Mouse (Mus musculus): ENCODE measurements around the gene Bmp15.

Bmp15 gene

DNA sequence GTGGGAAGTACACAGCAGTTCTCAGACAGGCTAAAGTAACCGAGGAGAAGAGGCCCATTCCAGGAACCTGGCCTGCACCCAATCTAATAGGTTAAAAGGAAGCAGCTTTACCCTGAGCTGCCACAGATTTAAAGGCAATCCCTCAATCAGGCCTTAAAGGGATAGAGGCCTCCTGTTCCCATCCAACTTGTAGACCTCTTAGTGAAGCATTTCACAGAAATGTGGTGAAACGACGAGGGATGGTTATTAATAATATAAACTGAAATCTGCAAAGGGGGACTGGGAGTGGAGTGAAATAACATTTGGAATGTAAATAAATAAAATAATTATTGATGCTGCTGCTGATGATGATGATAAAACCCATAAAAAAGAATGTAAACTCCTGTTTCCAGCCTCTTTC is at the start of gene Bmp15:
Gene Bmp15 (minus strand): TSS at position 101 of the 400 bp plus-strand sequence.
- no peak for DNase-seq (ENCODE audit: low read depth, low spot score)

DNA sequence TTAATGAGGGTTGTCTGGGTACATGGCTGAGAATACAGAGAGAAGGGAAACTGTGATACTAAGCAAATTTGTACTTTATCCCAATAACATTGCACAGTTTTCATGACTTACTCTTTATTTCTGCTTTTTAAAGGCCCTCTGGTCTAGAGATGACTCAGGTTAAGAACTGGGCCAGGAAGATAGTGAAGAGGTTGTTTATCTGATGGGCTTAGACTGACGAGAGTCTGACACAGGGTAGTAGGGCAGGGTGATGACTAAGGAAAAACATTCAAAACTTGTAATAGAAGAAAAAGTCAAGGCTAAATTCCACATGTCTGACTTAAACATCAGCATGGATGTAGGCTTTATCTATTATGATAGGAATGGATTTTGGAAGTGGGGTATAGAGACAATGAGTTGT is 48.3 kb upstream of the Bmp15 start:
- no peak for DNase-seq (ENCODE audit: low read depth, low spot score)

DNA sequence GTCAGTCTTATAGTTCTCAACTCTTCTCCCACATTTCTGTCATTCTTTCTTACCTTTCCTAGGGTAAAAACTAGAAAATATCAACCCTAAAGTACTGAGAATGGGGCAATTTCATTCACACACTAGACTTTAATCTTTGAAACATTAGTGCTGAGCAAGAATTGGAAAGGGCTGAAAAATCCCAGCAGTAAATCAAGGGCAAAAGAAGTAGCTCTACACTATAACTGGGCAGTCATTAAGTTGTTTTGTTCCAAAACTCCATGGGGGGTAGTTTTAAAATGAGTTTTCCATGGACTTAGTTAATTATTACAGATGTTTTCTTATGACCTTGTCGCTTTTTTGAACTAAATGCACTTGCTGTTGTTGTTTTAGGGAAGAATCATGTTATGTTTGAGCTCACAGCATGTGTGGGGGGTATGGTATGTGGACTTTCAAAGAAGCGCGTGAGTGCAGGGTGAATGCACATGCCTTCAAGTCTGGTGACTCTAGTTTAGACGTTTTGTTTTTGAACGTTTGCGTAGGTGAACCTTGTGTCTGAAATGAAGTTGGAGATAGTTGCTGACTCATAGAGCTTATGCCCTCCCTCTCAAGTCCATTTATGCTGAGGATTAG is 37.1 kb upstream of the Bmp15 start:
- peak; percentile 0 for DNase-seq (ENCODE audit: low read depth, low spot score)

DNA sequence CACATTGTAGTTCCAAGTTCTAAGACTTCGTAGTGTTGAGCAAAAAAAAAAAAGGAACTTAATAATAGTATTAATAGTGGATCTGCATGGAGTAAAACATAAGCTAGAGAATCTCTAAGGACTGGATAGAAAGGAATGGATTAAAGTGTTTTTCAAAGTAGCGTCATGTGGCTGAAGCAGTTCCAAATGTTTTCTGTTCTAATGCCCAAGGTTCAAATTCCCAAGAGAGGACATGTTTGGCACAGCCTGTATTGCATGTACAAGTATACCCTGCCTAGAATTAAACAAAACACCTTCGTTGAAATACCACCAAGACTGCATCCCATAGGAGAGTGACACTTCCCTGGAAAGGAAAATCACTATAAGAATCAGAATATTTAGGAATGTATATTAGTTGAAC is 36.4 kb upstream of the Bmp15 start:
- no peak for DNase-seq (ENCODE audit: low read depth, low spot score)

DNA sequence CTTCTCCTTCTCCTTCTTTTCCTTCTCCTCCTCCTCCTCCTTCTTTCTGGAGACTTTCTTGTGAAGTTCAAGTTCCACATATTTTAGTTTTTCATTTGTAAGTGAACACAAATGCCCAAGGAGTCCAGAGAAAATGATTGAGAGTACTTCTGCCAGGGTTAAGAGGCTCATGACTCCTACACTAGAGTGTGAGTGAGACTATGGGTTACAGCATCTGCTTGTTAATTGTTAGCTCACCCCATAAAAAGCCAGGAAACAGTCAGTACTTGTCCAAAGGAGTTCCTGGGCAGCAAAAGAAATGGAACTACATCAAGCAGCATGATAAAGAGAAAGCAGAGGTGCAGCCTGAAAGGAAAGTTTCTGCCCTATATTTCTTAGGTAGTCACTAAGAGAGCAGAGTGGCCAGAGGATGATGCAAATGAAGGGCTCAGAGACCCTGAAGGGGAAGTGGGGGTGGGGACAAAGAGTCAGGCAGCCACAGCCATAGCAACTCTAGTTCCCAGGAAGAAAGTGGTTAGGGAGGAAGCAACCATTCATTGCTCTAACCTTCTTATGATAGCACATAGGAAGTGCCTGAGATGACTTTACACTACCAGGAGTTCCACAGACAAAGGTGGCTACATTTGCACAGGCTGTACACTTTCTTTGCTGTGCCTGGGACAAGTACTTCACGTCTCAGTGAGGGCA is 24.9 kb upstream of the Bmp15 start:
- no peak for DNase-seq (ENCODE audit: low read depth, low spot score)

DNA sequence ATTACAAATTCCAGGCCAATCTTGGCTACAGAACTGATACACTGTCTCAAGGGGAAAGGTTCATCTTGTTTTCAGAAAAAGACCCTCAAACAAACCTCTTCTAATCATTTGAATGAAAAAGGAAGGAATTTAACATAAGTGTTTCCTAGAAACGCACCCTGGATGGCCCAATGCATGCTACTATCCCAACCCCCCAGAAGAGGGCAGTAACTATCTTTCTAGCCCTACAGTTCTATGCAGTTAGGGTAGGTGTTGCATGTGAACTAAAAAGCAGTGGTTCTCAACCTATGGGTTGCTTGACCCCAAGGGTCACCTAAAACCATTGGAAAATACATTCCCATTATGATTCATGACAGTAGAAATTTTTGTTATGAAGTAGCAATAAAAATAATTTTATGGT is 3.5 kb upstream of the Bmp15 start:
- peak; percentile 24 for DNase-seq (ENCODE audit: low read depth, low spot score)

DNA sequence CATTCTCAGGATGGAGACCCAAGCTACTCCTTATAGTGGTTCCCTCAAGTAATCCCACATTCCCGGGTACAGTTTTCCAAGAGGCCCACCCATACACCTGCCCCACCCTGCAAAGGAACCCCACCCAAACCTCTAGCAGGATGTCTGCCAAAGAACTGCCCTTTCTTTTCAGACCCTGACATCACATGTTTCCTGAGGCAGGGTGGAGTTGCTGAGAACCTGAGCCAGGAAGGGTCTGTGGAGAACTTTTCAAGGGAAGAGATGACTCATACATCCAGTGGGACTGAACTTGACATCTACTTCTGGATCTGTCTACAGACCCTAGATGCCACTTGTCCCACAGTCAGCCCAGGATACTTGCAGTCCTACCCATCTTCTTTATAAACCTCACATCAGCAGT is 2.8 kb downstream of the Bmp15 start:
- no peak for DNase-seq (ENCODE audit: low read depth, low spot score)
